Mouse (Mus musculus) lung, postnatal 0 days (tissue): ENCODE data around the gene Fbxl21. TPM values are rescaled to one million over a fixed set of nuclear protein-coding genes. Genes with fewer than 3 reads are reported as not detected.
A peak's percentile ranks its signal among the peaks of the same experiment; 100 is the strongest.

Source experiments
- ATAC-seq: fragments of 200-750 bp; cut with Nextera tagmentation; 2 replicates; pipeline ENCODE4 v1.8.0; 2017; ENCODE audit warnings: moderate library complexity
- DNase-seq: peaks from one replicate; pipeline ENCODE4 v3.0.0-alpha.2; 2016; ENCODE audit warnings: low spot score
- H3K27ac ChIP-seq: fragments of 300-500 bp; sonication (generic); 2 replicates; pipeline ENCODE4 v1.5.1; 2014; ENCODE audit warnings: antibody characterized with exemption, mild to moderate bottlenecking, low read length, mixed read lengths
- H3K27me3 ChIP-seq: fragments of 300-500 bp; sonication (generic); replicated peaks from 2 replicates; pipeline ENCODE4 v1.6.1; 2014; ENCODE audit warnings: low read length, mixed read lengths; ENCODE audit not compliant: insufficient read depth
- H3K36me3 ChIP-seq: fragments of 300-500 bp; sonication (generic); 2 replicates; pipeline ENCODE4 v1.6.1; 2014; ENCODE audit warnings: low read length, mixed read lengths; ENCODE audit not compliant: insufficient read depth
- H3K4me1 ChIP-seq: fragments of 300-500 bp; sonication (generic); 2 replicates; pipeline ENCODE4 v1.6.1; 2014; ENCODE audit warnings: antibody characterized with exemption, low read depth, low read length, mixed read lengths; ENCODE audit not compliant: insufficient read depth
- H3K4me2 ChIP-seq: fragments of 300-500 bp; sonication (generic); replicated peaks from 2 replicates; pipeline ENCODE4 v1.6.1; 2014; ENCODE audit warnings: low read depth, mild to moderate bottlenecking, low read length, moderate library complexity, mixed read lengths
- H3K4me3 ChIP-seq: fragments of 300-500 bp; sonication (generic); 2 replicates; pipeline ENCODE4 v1.5.1; 2014; ENCODE audit warnings: low read depth, low read length
- H3K9ac ChIP-seq: fragments of 300-500 bp; sonication (generic); replicated peaks from 2 replicates; pipeline ENCODE4 v1.6.1; 2014; ENCODE audit warnings: low read depth, mild to moderate bottlenecking
- H3K9me3 ChIP-seq: fragments of 300-500 bp; sonication (generic); 2 replicates; pipeline ENCODE4 v1.6.1; 2016; ENCODE audit warnings: low read length, mixed read lengths
- CTCF ChIP-seq: IDR thresholded peaks from 2 replicates; pipeline ENCODE4 v1.5.1; 2016; ENCODE audit warnings: antibody characterized with exemption, mild to moderate bottlenecking
- EP300 ChIP-seq: IDR thresholded peaks from 2 replicates; pipeline ENCODE4 v1.6.1; 2016; ENCODE audit warnings: antibody characterized with exemption, mild to moderate bottlenecking, control low read depth
- WGBS: fragments of 180-500 bp; shearing (Covaris S2); extraction: QIAGEN DNeasy Blood & Tissue Kit; methylation state at CpG from one replicate; pipeline ENCODE4 v1.1.7; 2014; 5-methylcytosine and 5-hydroxymethylcytosine counted together
- polyA plus RNA-seq: library from polyadenylated mRNA; unstranded; fragments of >200 nt; fragmentation: Nextera tagmentation; extraction: Ambion mirVana; gene quantifications from 2 replicates; pipeline ENCODE4 v1.2.1, GENCODE M21; 2015

Gene Fbxl21
- polyA plus RNA-seq, 1 experiment from 2014 or later = 0.58 TPM

DNA sequence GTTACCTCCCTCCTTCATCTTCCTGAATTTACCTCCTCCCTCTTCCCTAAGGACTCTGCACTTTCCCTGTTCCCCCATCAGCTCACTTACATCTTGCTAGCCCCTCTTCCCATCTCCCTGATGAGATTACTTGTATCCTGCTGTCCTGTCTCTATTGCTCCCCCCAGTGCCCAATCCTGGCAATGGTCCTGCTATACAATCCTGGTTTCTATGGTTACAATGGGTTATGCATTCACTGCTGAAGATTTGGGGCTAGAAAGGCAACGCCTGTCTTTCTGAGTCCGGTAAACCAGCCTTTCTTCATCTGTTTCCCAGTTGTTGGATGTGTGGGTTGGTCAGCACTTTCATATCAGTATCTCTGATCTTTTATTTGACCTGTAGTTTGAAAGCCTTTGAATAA, 32.1 kb downstream of the Fbxl21 start:
- Histone ChIP-seq H3K9ac (no peak overlapping the region), H3K27me3 (no peaks in the 10 kb centered on the region), H3K27ac (no peak overlapping the region), H3K4me3 (no peak overlapping the region), H3K4me1 (no peaks in the 10 kb centered on the region), H3K4me2 (no peak overlapping the region), H3K36me3 (no peaks in the 10 kb centered on the region), H3K9me3 (no peaks in the 10 kb centered on the region)
- TF ChIP-seq EP300 (no peak), CTCF (peak; percentile 66)
- 14% methylated on average over 2 of the region's 2 CpGs for WGBS
- DNase-seq (peak; percentile 54), ATAC-seq (no peak)

DNA sequence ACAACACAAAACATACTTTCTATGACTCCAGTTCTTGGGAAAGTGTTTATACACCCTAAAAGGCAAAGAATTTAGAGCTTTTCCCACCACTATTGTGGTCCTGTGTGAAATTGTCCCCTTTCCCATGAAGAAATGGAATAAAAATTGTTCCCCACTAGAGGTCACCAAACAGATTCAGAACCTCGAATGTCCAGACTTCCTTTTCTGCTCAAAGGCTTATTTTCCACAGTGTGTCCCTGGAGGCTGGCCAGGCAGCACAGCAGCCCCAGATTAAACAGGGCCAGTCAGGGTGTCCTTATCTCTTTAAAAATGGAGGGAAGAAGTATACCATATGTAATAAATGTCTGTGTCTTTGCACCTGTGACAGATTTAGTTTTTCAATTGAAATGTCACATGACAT, 33.7 kb downstream of the Fbxl21 start:
- no peaks in the 10 kb centered on the region for H3K4me1 ChIP-seq
- TF ChIP-seq CTCF = peak; percentile 70
- no peak for TF ChIP-seq EP300
- H3K27ac ChIP-seq = no peak overlapping the region
- peak; percentile 81 for DNase-seq
- H3K36me3 ChIP-seq = no peaks in the 10 kb centered on the region
- ATAC-seq = peak; percentile 38; the same call in 1 of the 2 replicates
- H3K9ac ChIP-seq = no peak overlapping the region
- H3K9me3 ChIP-seq = no peaks in the 10 kb centered on the region
- H3K4me2 ChIP-seq = no peak overlapping the region
- H3K4me3 ChIP-seq = no peak overlapping the region
- WGBS = 0% methylated on average over 1 of the region's 1 CpGs
- H3K27me3 ChIP-seq = no peaks in the 10 kb centered on the region

- WGBS = 65% methylated on average over 3 of the region's 3 CpGs
- Histone ChIP-seq H3K4me1 (no peaks in the 10 kb centered on the region), H3K27ac (no peak overlapping the region), H3K27me3 (no peaks in the 10 kb centered on the region), H3K9ac (no peak overlapping the region), H3K9me3 (no peaks in the 10 kb centered on the region), H3K4me2 (no peak overlapping the region), H3K4me3 (no peak overlapping the region), H3K36me3 (no peaks in the 10 kb centered on the region)
- ATAC-seq (no peak), DNase-seq (no peak)
- no peak for TF ChIP-seq CTCF
- TF ChIP-seq EP300 = no peak
Measured at GRCm38 (mm10) chr13:56556701-56557100, 34.4 kb downstream of the Fbxl21 start.

GRCm38 (mm10) chr13:56558811-56559210, 36.5 kb downstream of the Fbxl21 start:
- WGBS = 46% methylated on average over 3 of the region's 3 CpGs
- ATAC-seq = no peak
- H3K27ac ChIP-seq = no peak overlapping the region

GRCm38 (mm10) chr13:56559841-56560370, 37.6 kb downstream of the Fbxl21 start:
- Histone ChIP-seq H3K4me2 (no peak overlapping the region), H3K4me1 (no peaks in the 10 kb centered on the region), H3K27me3 (no peaks in the 10 kb centered on the region), H3K9ac (no peak overlapping the region), H3K9me3 (no peaks in the 10 kb centered on the region), H3K4me3 (no peak overlapping the region), H3K36me3 (no peaks in the 10 kb centered on the region), H3K27ac (no peak overlapping the region)
- DNase-seq (no peak), ATAC-seq (no peak)
- WGBS = 81% methylated on average over 6 of the region's 6 CpGs
- TF ChIP-seq CTCF = no peak
- no peak for TF ChIP-seq EP300

More at GRCm38 (mm10) chr13:56558811-56559210, 36.5 kb downstream of the Fbxl21 start:
- no peak for DNase-seq
- Histone ChIP-seq H3K4me3 (no peak overlapping the region), H3K4me1 (no peaks in the 10 kb centered on the region), H3K27me3 (no peaks in the 10 kb centered on the region), H3K36me3 (no peaks in the 10 kb centered on the region), H3K4me2 (no peak overlapping the region), H3K9me3 (no peaks in the 10 kb centered on the region), H3K9ac (no peak overlapping the region)
- TF ChIP-seq EP300 (no peak), CTCF (no peak)

DNA sequence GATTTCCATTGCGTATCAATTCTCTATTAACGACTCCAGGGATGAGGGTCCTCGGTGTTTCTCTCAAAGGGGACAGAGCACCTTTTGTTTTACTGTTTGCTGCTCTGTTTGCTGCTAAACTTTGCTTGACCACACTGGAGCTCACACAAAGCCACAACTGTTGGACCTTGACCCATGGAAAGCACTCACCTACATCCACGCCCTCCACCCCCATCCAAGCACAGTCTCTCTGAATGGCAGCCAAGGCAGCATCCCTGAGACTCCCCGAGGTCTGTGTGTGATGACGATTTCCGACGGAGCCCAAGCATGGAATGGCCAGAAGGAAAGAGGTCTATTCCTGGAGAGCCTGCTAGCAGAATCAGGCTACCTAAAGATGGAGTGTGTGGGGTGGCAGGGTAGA, 38.9 kb downstream of the Fbxl21 start:
- ATAC-seq (no peak), DNase-seq (no peak)
- Histone ChIP-seq H3K9me3 (no peaks in the 10 kb centered on the region), H3K9ac (no peak overlapping the region), H3K4me2 (no peak overlapping the region), H3K27me3 (no peaks in the 10 kb centered on the region), H3K4me1 (no peaks in the 10 kb centered on the region), H3K36me3 (no peaks in the 10 kb centered on the region), H3K27ac (no peak overlapping the region), H3K4me3 (no peak overlapping the region)
- no peak for TF ChIP-seq CTCF
- no peak for TF ChIP-seq EP300
- WGBS = 73% methylated on average over 8 of the region's 8 CpGs

DNA sequence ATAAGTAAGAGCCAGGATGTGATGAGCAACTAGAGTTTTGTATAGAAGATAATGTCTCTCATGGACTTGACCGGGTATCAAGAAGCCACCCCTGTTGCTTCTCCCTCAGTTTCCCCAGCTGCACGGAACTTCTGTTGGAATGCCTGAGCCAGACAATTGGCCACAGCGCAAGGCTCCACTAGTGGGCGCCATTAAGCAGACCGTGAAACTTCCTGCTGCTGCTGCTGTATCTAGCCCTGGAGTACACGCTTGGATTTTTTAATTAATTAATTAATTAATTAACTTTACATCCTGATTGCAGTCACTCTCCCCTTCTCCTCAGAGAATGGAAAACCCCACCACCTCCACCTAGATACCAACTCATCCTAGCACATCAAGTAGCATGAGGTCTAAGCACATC, 40.8 kb downstream of the Fbxl21 start:
- no peak overlapping the region for H3K27ac ChIP-seq
- no peak overlapping the region for H3K4me3 ChIP-seq
- H3K27me3 ChIP-seq = no peaks in the 10 kb centered on the region
- H3K4me1 ChIP-seq = no peaks in the 10 kb centered on the region
- H3K36me3 ChIP-seq = no peaks in the 10 kb centered on the region
- peak; percentile 30 for DNase-seq
- H3K9me3 ChIP-seq = no peaks in the 10 kb centered on the region
- no peak overlapping the region for H3K9ac ChIP-seq
- WGBS = 35% methylated on average over 6 of the region's 6 CpGs
- TF ChIP-seq EP300 = no peak
- TF ChIP-seq CTCF = peak; percentile 79
- no peak for ATAC-seq
- no peak overlapping the region for H3K4me2 ChIP-seq
